Mouse (Mus musculus) myocyte (in vitro differentiated cells): ENCODE measurements around the gene Herc2. TPM values are rescaled to one million over a fixed set of nuclear protein-coding genes. Genes with fewer than 3 reads are reported as not detected.

ENCODE experiments used
- H3K27me3 ChIP-seq: one replicate; pipeline ENCODE4 v1.6.1; 2011; ENCODE audit not compliant: control insufficient read depth, insufficient read depth, insufficient read length
- H3K36me3 ChIP-seq: one replicate; pipeline ENCODE4 v1.6.1; 2011; ENCODE audit not compliant: control insufficient read depth, insufficient read depth
- H3K4me2 ChIP-seq: one replicate; pipeline ENCODE4 v1.6.1; 2011; ENCODE audit warnings: low read depth, control low read depth
- H3K4me3 ChIP-seq: one replicate; pipeline ENCODE4 v1.5.1; 2011; ENCODE audit warnings: mild to moderate bottlenecking, control low read depth, moderate library complexity
- H3K79me2 ChIP-seq: one replicate; pipeline ENCODE4 v1.6.1; 2011; ENCODE audit not compliant: control insufficient read depth, insufficient read depth
- H3ac ChIP-seq: one replicate; pipeline ENCODE4 v1.6.1; 2011; ENCODE audit not compliant: control insufficient read depth, insufficient read length
- CEBPB ChIP-seq: IDR thresholded peaks from 2 replicates; pipeline ENCODE4 v1.6.1; 2011; ENCODE audit warnings: mild to moderate bottlenecking, moderate library complexity; ENCODE audit not compliant: poor library complexity, insufficient read depth, severe bottlenecking
- E2F4 ChIP-seq: IDR thresholded peaks from one replicate; pipeline ENCODE4 v1.6.1; 2011; ENCODE audit warnings: mild to moderate bottlenecking, control low read depth, moderate library complexity; ENCODE audit not compliant: insufficient read depth
- MAX ChIP-seq: IDR thresholded peaks from one replicate; pipeline ENCODE4 v1.6.1; 2011; ENCODE audit warnings: low read depth, mild to moderate bottlenecking, control low read depth
- MYOD1 ChIP-seq, 3 experiments: IDR thresholded peaks; one replicate each; pipeline ENCODE4 v1.6.1; 2011; ENCODE audit warnings: control low read depth in 2 of 3, low read depth in 2 of 3, mild to moderate bottlenecking in 2 of 3, moderate library complexity in 1 of 3; ENCODE audit not compliant: insufficient read length in 2 of 3, control insufficient read depth in 1 of 3
- MYOG ChIP-seq, 3 experiments: IDR thresholded peaks; one replicate each; pipeline ENCODE4 v1.6.1; 2011; ENCODE audit warnings: control low read depth in 2 of 3, low read depth in 2 of 3, mild to moderate bottlenecking in 2 of 3; ENCODE audit not compliant: insufficient read length in 2 of 3, control insufficient read depth in 1 of 3, insufficient read depth in 1 of 3
- POLR2A ChIP-seq: IDR thresholded peaks from one replicate; pipeline ENCODE4 v1.6.1; 2011; ENCODE audit warnings: low read depth, mild to moderate bottlenecking, control low read depth, moderate library complexity; ENCODE audit not compliant: insufficient read length
- POLR2AphosphoS2 ChIP-seq: IDR thresholded peaks from one replicate; pipeline ENCODE4 v1.6.1; 2011; ENCODE audit warnings: low read depth, control low read depth; ENCODE audit not compliant: insufficient read length
- REST ChIP-seq: IDR thresholded peaks from one replicate; pipeline ENCODE4 v1.6.1; 2011; ENCODE audit warnings: mild to moderate bottlenecking, control low read depth, moderate library complexity; ENCODE audit not compliant: insufficient read depth, insufficient read length
- SRF ChIP-seq: IDR thresholded peaks from one replicate; pipeline ENCODE4 v1.6.1; 2011; ENCODE audit warnings: low read depth; ENCODE audit not compliant: control insufficient read depth, insufficient read length
- TCF12 ChIP-seq: IDR thresholded peaks from one replicate; pipeline ENCODE4 v1.6.1; 2011; ENCODE audit warnings: mild to moderate bottlenecking, control low read depth; ENCODE audit not compliant: poor library complexity, insufficient read depth, severe bottlenecking
- TCF3 ChIP-seq: IDR thresholded peaks from one replicate; pipeline ENCODE4 v1.6.1; 2011; ENCODE audit warnings: low read depth, control low read depth; ENCODE audit not compliant: insufficient read length
- USF1 ChIP-seq: IDR thresholded peaks from one replicate; pipeline ENCODE4 v1.6.1; 2011; ENCODE audit warnings: low read depth, mild to moderate bottlenecking, control low read depth, moderate library complexity
- polyA plus RNA-seq: library from polyadenylated mRNA; unstranded; fragments of >200 nt; fragmentation: generic; extraction: Trizol; gene quantifications from one replicate; pipeline ENCODE4 v1.2.1, GENCODE M21; 2012; ENCODE audit warnings: missing spikeins

Herc2 gene
- polyA plus RNA-seq, 1 experiment, result 10.0 TPM

DNA sequence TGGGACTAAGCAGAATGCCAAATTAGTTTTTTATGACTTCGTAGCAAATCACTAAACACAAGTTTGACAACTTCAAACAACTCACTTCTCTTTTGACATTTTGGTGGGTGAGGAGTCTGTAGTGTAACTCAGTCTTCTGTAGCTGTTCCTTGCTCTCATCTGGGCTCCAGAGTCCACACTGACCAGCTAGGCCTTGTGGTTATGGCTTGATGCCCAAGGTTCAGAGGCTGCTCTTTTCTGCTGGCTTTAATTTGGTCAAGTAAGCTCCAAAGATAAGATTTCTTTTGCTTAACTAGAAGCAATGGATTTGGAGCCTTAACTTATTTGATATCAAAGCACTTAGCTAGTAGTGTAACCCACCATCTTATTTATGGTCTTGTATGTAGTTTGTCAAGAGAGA, 14.9 kb downstream of the Herc2 start:
- Histone ChIP-seq H3K79me2 (peaks cover 16% of the 10 kb centered on the region), H3K27me3 (no peaks in the 10 kb centered on the region), H3K4me3 (no peak overlapping the region), H3K4me2 (no peak overlapping the region), H3K36me3 (peaks cover 4% of the 10 kb centered on the region), H3ac (no peak overlapping the region)
- TF ChIP-seq TCF3 (no peak), USF1 (no peak), TCF12 (no peak), MAX (no peak), CEBPB (no peak), POLR2AphosphoS2 (no peak), E2F4 (no peak), SRF (no peak), REST (no peak), POLR2A (no peak), MYOD1 (IDR thresholded peaks at IDR 0.05; ENCODE audit: control insufficient read depth in 1 of 3, insufficient read length in 2 of 3, low read depth in 2 of 3) (no peak), MYOG (IDR thresholded peaks at IDR 0.05; ENCODE audit: control insufficient read depth in 1 of 3, insufficient read depth in 1 of 3, insufficient read length in 2 of 3, low read depth in 2 of 3) (no peak)

DNA sequence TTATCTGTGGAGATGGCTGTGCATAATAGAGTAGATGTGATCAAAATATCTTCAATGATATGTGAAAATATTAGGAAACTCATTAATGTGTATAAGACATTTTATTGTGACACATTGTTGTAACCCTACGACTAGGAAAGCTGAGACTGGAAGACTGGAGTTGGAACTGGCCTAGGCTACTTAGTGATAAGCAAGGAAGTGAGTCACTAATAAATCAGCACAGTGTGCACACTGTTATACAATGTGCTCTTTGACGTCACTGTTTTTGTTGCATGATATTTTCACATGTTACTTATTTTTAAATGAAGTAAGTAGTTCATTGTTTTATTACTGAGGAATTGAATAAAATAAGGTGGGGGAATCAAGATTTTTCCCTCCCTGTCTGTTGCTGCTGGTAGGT, 16.1 kb downstream of the Herc2 start:
- peaks cover 9% of the 10 kb centered on the region for H3K36me3 ChIP-seq
- no peak overlapping the region for H3K4me2 ChIP-seq
- no peak overlapping the region for H3ac ChIP-seq
- peaks cover 9% of the 10 kb centered on the region for H3K79me2 ChIP-seq
- no peaks in the 10 kb centered on the region for H3K27me3 ChIP-seq
- H3K4me3 ChIP-seq, result no peak overlapping the region
- TF ChIP-seq MYOG (IDR thresholded peaks at IDR 0.05; ENCODE audit: control insufficient read depth in 1 of 3, insufficient read depth in 1 of 3, insufficient read length in 2 of 3, low read depth in 2 of 3), result no peak
- no peak for TF ChIP-seq CEBPB
- no peak for TF ChIP-seq POLR2AphosphoS2
- TF ChIP-seq MYOD1 (IDR thresholded peaks at IDR 0.05; ENCODE audit: control insufficient read depth in 1 of 3, insufficient read length in 2 of 3, low read depth in 2 of 3), result no peak
- no peak for TF ChIP-seq E2F4
- TF ChIP-seq TCF3, result no peak
- no peak for TF ChIP-seq SRF
- no peak for TF ChIP-seq POLR2A
- TF ChIP-seq MAX, result no peak
- no peak for TF ChIP-seq REST
- TF ChIP-seq USF1, result no peak

DNA sequence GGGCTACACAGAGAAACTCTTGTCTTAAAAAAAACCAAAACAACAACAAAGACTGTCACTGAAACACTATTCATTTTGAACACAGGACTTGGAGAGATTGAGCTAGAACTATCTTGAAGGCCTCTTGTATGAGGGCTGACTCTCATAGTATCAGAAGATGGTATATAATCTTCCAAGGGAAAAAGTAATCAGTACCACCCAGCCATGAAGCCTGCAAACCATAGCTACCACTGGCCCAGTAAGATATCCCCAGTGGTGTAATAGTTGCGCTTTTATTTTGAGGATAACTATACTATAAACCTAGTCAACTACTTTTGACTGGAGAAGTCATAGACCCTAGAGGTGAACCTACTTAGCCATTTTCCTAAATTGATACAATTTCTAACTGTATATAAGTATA, 16.6 kb downstream of the Herc2 start:
- TF ChIP-seq MYOG (IDR thresholded peaks at IDR 0.05; ENCODE audit: control insufficient read depth in 1 of 3, insufficient read depth in 1 of 3, insufficient read length in 2 of 3, low read depth in 2 of 3) (no peak), TCF3 (no peak), MYOD1 (IDR thresholded peaks at IDR 0.05; ENCODE audit: control insufficient read depth in 1 of 3, insufficient read length in 2 of 3, low read depth in 2 of 3) (no peak), CEBPB (no peak), REST (no peak), USF1 (no peak), E2F4 (no peak)
- Histone ChIP-seq H3K4me2 (no peak overlapping the region), H3K79me2 (peaks cover 9% of the 10 kb centered on the region)

DNA sequence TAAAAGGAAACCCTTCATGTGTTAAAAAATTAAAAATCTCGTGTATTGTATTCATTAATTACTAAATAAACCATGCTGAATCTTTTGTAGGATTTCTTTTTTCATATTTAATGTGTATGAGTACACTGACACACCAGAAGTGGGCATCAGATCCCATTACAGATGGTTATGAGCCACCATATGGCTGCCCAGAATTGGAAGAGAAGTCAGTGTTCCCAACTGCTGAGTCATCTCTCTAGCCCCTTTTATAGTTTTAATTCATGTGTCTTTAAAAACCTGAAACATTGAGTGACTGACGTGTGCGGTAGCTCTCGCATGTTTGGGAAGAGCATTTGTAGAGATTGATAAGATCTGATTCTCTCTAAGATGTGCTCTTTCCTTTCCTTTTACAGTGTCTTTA, 21.7 kb downstream of the Herc2 start:
- peaks cover 3% of the 10 kb centered on the region for H3K79me2 ChIP-seq
- TF ChIP-seq MYOG (IDR thresholded peaks at IDR 0.05; ENCODE audit: control insufficient read depth in 1 of 3, insufficient read depth in 1 of 3, insufficient read length in 2 of 3, low read depth in 2 of 3) (no peak), POLR2A (no peak), USF1 (no peak), TCF3 (no peak)
- H3K27me3 ChIP-seq, result no peaks in the 10 kb centered on the region
- no peak overlapping the region for H3K4me2 ChIP-seq
- H3ac ChIP-seq, result no peak overlapping the region
- no peak overlapping the region for H3K4me3 ChIP-seq
- peaks cover 15% of the 10 kb centered on the region for H3K36me3 ChIP-seq

More for the DNA sequence above, 16.6 kb downstream of the Herc2 start:
- no peak overlapping the region for H3ac ChIP-seq
- H3K36me3 ChIP-seq, result peaks cover 9% of the 10 kb centered on the region
- H3K27me3 ChIP-seq, result no peaks in the 10 kb centered on the region
- H3K4me3 ChIP-seq, result no peak overlapping the region

DNA sequence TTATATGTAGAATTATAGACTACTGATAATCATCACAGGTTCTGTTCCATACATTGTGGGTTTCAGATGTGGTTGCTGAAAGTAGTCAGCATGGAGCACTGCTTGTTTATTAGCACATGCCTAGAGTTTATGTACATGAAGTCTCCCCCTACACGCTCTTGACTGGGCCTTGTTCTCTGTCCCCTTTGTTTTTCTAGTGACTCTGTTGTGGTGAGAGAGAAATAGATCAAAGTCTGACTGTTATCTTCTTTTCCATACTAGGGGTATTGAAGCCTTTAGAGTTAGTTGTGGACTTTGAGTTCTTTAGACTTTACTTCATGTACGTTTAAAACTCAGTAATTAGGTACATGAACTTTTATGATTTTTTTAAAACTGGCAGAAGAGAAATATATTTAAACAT, 33.0 kb downstream of the Herc2 start:
- H3K36me3 ChIP-seq, result peaks cover 17% of the 10 kb centered on the region
- no peak overlapping the region for H3ac ChIP-seq
- H3K79me2 ChIP-seq, result no peaks in the 10 kb centered on the region
- no peaks in the 10 kb centered on the region for H3K27me3 ChIP-seq
- TF ChIP-seq POLR2AphosphoS2 (no peak), MYOD1 (IDR thresholded peaks at IDR 0.05; ENCODE audit: control insufficient read depth in 1 of 3, insufficient read length in 2 of 3, low read depth in 2 of 3) (no peak), SRF (no peak), MYOG (IDR thresholded peaks at IDR 0.05; ENCODE audit: control insufficient read depth in 1 of 3, insufficient read depth in 1 of 3, insufficient read length in 2 of 3, low read depth in 2 of 3) (no peak), USF1 (no peak), TCF3 (no peak), CEBPB (no peak), E2F4 (no peak), MAX (no peak)
- H3K4me3 ChIP-seq, result no peak overlapping the region
- H3K4me2 ChIP-seq, result no peak overlapping the region
